Mouse (Mus musculus): ENCODE measurements around the gene Gna11.

Gna11 gene

DNA sequence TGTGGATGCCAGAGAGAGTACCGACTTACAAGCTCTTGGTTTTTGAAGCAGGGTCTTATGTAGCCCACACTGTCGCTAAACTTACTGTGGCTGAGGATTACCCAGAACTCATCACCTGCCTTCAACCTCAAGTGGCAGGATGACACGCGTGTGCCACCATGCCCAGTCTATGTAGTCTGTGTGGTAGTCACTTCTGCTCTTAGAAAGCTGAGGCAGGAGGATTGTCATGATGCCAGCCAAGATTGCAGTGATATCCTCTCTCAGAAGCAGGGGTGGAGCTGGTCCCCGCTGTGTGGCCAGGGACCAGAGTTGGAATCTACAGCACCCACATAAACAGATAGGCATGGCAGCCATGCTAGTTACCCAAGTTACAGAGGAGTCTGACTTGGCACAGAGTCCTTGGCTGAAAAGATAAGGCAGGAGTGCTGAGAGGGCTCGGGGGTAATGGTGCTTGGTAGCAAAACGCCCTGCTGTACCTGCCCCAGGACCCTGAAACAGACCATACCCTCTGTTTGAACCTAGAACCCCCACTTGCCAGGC lies 59.4 kb downstream of the Gna11 start:
- DNase-seq (ENCODE audit: low read depth, low spot score), result no peak

DNA sequence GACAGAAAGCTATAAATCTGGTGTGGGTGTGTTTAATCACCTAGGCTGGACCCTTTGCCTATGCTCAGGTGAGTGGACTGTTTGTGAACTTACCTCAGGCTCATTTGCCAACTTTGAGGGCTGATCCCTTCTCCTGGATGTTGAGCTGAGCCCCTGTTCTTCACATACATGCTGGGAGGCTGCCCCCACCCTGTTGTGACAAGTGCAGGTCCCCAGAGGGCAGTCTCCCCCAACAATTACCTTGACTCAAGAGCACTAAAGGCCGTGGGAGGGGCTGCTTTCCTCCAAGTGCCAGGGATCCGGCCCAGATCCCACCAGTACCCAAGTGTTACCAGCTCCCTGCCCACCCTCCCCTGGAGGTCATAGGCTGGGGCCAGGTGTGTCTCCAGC lies 59.9 kb downstream of the Gna11 start:
- no peak for DNase-seq (ENCODE audit: low read depth, low spot score)

DNA sequence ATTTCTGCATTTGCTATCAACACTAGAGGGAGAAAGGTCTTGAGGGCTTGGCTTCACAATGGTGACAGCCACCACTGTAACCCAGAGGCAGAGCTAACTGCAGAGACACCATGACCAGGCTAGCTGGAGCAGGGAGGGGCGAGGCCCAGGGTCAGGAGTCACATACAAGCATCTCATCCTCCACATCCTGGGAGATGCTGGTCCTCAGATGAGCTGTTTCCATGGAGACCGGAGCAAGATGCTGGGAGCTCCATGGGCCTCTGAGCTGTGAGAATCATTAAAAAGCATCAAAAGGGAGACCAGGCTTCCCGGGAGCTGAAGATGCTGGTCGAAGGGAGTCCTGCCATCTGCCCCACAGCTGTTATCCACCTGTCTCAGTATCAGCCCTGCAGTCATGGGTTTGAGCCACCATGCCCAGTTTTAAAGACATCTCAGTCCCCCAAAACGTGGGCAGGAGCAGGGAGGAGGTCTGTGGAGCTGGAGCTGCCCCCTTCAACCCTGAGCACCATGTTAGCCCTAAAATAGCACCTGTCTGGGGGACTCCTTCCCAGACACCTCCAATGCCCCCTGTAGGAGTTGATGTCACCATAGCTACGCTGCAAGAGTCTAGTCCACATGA lies 60.4 kb downstream of the Gna11 start:
- no peak for DNase-seq (ENCODE audit: low read depth, low spot score)

DNA sequence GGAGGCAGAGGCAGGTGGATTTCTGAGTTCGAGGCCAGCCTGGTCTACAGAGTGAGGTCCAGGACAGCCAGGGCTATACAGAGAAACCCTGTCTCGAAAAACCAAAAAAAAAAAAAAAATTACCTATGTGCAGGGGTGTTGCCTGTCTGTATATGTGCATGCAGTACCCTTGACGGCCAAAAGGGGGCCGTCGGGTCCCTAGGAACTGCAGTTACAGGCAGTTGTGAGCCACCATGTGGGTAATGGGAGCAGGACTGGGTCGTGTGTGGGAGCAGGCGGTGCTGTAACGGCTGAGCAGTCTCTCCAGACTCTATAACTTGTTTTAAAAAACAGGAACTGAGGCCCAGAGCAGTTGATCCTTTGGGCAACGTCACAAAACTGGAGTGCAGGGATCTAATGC lies 61.0 kb downstream of the Gna11 start:
- DNase-seq (ENCODE audit: low read depth, low spot score), result no peak

DNA sequence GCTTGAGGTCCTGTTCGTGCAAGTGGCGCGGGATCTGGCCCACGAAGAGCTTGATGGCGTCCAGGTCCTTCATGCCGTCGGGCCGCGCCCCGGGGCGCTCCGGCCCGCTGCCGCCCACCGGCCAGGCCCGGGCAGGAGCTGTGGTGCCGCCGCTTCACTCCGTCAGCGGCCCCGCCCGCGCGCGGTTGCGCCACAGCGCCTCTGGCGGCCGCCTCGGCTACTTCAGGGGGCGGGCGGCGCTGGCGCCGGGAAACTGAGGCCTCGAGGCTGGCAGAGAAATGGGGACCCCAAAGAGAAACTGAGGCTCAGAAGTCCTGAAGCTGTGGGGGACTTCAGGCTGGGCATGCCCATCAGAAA lies 62.5 kb downstream of the Gna11 start, which contains the start of gene Celf5:
Gene Celf5 (minus strand): TSS at position 177 of the 357 bp plus-strand sequence.
- no peak for DNase-seq (ENCODE audit: low read depth, low spot score)

DNA sequence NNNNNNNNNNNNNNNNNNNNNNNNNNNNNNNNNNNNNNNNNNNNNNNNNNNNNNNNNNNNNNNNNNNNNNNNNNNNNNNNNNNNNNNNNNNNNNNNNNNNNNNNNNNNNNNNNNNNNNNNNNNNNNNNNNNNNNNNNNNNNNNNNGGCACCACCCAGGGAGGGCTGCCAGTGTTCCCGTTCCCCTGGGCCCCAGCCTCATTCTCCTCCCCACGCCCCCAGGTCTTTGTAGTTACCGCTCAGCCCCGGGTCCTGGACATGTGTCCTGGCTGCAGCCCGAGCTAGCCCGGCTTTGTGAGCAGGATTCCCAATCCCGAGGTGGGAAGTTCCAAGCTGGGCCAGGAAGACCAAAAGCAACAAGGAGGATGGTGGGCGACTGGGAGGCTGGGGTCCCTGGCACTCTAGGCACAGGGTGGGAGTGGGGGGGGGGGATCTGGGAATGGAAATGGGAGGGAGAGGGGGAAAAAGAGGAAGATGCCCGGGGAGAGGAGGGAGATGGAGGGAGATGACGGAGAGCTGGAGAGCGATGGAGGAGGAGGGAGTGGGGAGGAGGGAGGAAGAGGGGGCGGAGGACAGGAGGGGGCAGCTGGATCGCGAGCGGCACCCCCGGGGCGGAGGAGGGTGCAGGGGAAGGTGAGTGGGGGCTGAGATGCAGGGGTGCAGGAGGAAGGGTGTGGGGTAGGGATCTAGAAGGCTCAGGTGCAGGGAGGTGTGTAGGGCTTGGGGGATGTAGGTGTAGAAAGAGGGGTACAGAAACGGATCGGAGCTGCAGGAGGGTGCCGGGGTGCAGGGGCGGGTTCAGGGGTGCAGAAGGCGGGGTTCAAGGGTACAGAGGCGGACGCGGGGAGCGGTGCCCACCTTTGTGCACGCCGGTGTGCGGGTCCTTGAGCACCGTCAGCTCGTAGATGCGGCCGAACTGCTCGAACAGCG lies 63.1 kb downstream of the Gna11 start:
- no peak for DNase-seq (ENCODE audit: low read depth, low spot score)
